Mouse (Mus musculus) ES-E14 (cell line): ENCODE data around the gene Col4a3.

ENCODE experiments used
- HCFC1 ChIP-seq: IDR thresholded peaks from 2 replicates; pipeline ENCODE4 v1.6.1; 2012; ENCODE audit warnings: low read length, inconsistent platforms, borderline replicate concordance; ENCODE audit not compliant: insufficient read depth
- MAFK ChIP-seq: IDR thresholded peaks from 2 replicates; pipeline ENCODE4 v1.6.1; 2014; ENCODE audit warnings: mild to moderate bottlenecking, low read depth, low read length, inconsistent platforms; ENCODE audit not compliant: insufficient read depth
- ZC3H11A ChIP-seq: IDR thresholded peaks from 2 replicates; pipeline ENCODE4 v1.6.1; 2012; ENCODE audit warnings: low read depth, mild to moderate bottlenecking, inconsistent platforms, low read length, borderline replicate concordance

- no peak for TF ChIP-seq MAFK
- TF ChIP-seq HCFC1, result no peak
- no peak for TF ChIP-seq ZC3H11A
These were observed 26.5 kb upstream of the Col4a3 start for GRCm38 (mm10) chr1:82560223-82560622.
